Mouse (Mus musculus) hindbrain, embryonic 14.5 days (tissue): ENCODE measurements around the gene Eya2. TPM values are rescaled to one million over a fixed set of nuclear protein-coding genes. Genes with fewer than 3 reads are reported as not detected.

Source experiments
- ATAC-seq: fragments of 200-750 bp; cut with Nextera tagmentation; 2 replicates; pipeline ENCODE4 v1.8.0; 2017; ENCODE audit warnings: moderate number of reproducible peaks, mild to moderate bottlenecking, moderate TSS enrichment, moderate library complexity; ENCODE audit not compliant: low FRiP score
- DNase-seq: peaks from one replicate; pipeline ENCODE4 v3.0.0-alpha.2; 2015; ENCODE audit warnings: low spot score
- H3K27ac ChIP-seq: fragments of 300-500 bp; sonication (generic); 2 replicates; pipeline ENCODE4 v1.5.1; 2014; ENCODE audit warnings: mild to moderate bottlenecking, moderate library complexity
- H3K27me3 ChIP-seq: fragments of 300-500 bp; sonication (generic); 2 replicates; pipeline ENCODE4 v1.6.1; 2014; ENCODE audit warnings: mild to moderate bottlenecking, low read length, mixed read lengths; ENCODE audit not compliant: control insufficient read depth, insufficient read depth
- H3K36me3 ChIP-seq: fragments of 300-500 bp; sonication (generic); replicated peaks from 2 replicates; pipeline ENCODE4 v1.6.1; 2014; ENCODE audit not compliant: control insufficient read depth, insufficient read depth
- H3K4me1 ChIP-seq: fragments of 300-500 bp; sonication (generic); replicated peaks from 2 replicates; pipeline ENCODE4 v1.6.1; 2014; ENCODE audit warnings: antibody characterized with exemption, low read length, mixed read lengths; ENCODE audit not compliant: control insufficient read depth, insufficient read depth
- H3K4me2 ChIP-seq: fragments of 300-500 bp; sonication (generic); replicated peaks from 2 replicates; pipeline ENCODE4 v1.6.1; 2014; ENCODE audit warnings: mild to moderate bottlenecking, moderate library complexity
- H3K4me3 ChIP-seq: fragments of 300-500 bp; sonication (generic); replicated peaks from 2 replicates; pipeline ENCODE4 v1.5.1; 2014; ENCODE audit warnings: mild to moderate bottlenecking, low read length
- H3K9ac ChIP-seq: fragments of 300-500 bp; sonication (generic); 2 replicates; pipeline ENCODE4 v1.6.1; 2014
- H3K9me3 ChIP-seq: fragments of 300-500 bp; sonication (generic); 2 replicates; pipeline ENCODE4 v1.6.1; 2016; ENCODE audit warnings: low read length; ENCODE audit not compliant: control insufficient read depth
- WGBS: fragments of 180-500 bp; shearing (Covaris S2); extraction: QIAGEN DNeasy Blood & Tissue Kit; methylation state at CpG from one replicate; pipeline ENCODE4 v1.1.7; 2014; 5-methylcytosine and 5-hydroxymethylcytosine counted together
- polyA plus RNA-seq: library from polyadenylated mRNA; unstranded; fragments of >200 nt; fragmentation: Nextera tagmentation; extraction: Ambion mirVana; gene quantifications from 2 replicates; pipeline ENCODE4 v1.2.1, GENCODE M21; 2014

The Eya2 gene
- polyA plus RNA-seq, 1 experiment from 2014 or later: 10.0 TPM

DNA sequence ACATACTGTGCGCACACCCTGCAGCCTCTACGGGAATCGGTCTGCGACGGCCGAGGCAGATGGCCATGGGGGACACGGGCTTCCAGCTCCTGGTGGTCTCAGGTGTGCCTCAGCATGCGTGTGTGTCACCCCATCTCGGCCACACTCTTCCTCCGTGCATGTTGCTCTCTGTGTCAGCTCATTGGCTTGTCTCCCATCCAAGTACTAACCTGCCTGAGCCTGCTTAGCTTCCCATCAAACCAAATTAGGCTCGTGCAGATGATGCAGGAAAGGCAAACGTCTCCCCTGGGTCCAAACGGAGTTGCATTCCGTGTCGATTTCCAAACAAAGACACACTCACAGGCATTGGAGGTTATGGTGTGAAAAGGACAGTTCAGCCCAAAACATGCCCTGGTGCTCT, 163.0 kb downstream of the Eya2 start:
- DNase-seq (peak; percentile 69), ATAC-seq (0 out of 2 replicates have a peak, but pooled peaks have one; percentile 31)
- WGBS: 39% methylated on average over 15 of the region's 15 CpGs
- Histone ChIP-seq H3K36me3 (no peaks in the 10 kb centered on the region), H3K4me2 (peak overlapping the region; percentile 27), H3K4me1 (peaks cover 13% of the 10 kb centered on the region; the same call in 1 of the 2 replicates), H3K27ac (peak overlapping the region; percentile 55; the same call in 1 of the 2 replicates), H3K27me3 (no peaks in the 10 kb centered on the region), H3K4me3 (no peak overlapping the region), H3K9ac (no peak overlapping the region; the same call in 1 of the 2 replicates), H3K9me3 (no peaks in the 10 kb centered on the region)

GRCm38 (mm10) chr2:165758534-165758933, 163.7 kb downstream of the Eya2 start:
- WGBS: 8% methylated on average over 5 of the region's 5 CpGs
- DNase-seq: peak; percentile 63
- peaks cover 13% of the 10 kb centered on the region; the same call in 1 of the 2 replicates for H3K4me1 ChIP-seq
- H3K27me3 ChIP-seq: no peaks in the 10 kb centered on the region
- no peak overlapping the region for H3K9ac ChIP-seq
- no peak overlapping the region for H3K4me2 ChIP-seq
- ATAC-seq: no peak
- H3K36me3 ChIP-seq: no peaks in the 10 kb centered on the region
- H3K27ac ChIP-seq: peak overlapping the region; percentile 35; the same call in 1 of the 2 replicates
- no peak overlapping the region for H3K4me3 ChIP-seq
- H3K9me3 ChIP-seq: no peaks in the 10 kb centered on the region

GRCm38 (mm10) chr2:165759421-165759985, 164.7 kb downstream of the Eya2 start:
- Histone ChIP-seq H3K27ac (no peak overlapping the region), H3K4me1 (peaks cover 13% of the 10 kb centered on the region; the same call in 1 of the 2 replicates), H3K9ac (no peak overlapping the region), H3K27me3 (no peaks in the 10 kb centered on the region), H3K9me3 (no peaks in the 10 kb centered on the region), H3K4me2 (no peak overlapping the region), H3K4me3 (no peak overlapping the region), H3K36me3 (no peaks in the 10 kb centered on the region)
- no peak for ATAC-seq
- WGBS: 75% methylated on average over 13 of the region's 13 CpGs
- no peak for DNase-seq

DNA sequence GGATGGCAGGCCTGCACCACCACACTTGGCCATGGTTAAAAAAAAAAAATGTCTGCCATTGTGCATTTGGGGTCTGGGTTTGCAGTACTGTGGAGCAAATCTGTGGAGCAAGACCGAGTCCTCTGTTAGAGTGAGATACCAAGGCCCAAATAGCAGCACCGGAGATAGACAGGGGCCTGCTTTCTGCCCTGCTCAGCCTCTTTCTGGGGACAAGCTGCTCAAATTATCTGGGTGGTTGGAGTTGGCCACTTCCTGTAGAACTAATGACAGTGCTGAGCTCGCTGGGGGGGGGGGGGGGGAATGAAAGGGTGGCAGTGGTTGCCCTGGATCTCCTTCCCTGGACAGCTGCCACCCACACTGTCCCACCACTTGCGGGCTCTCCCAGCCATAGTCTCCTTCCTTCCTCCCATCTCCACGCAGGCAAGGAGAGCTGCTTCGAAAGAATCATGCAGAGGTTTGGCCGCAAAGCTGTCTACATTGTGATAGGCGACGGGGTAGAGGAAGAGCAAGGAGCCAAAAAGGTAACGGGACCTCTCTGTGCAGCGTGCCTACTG, 174.1 kb downstream of the Eya2 start:
- DNase-seq (no peak), ATAC-seq (no peak)
- Histone ChIP-seq H3K36me3 (no peaks in the 10 kb centered on the region), H3K4me2 (no peak overlapping the region), H3K9ac (no peak overlapping the region), H3K4me3 (no peak overlapping the region), H3K9me3 (no peaks in the 10 kb centered on the region), H3K27ac (no peak overlapping the region), H3K27me3 (no peaks in the 10 kb centered on the region), H3K4me1 (peaks cover 8% of the 10 kb centered on the region; the same call in 1 of the 2 replicates)
- 46% methylated on average over 11 of the region's 11 CpGs for WGBS

- Histone ChIP-seq H3K36me3 (no peaks in the 10 kb centered on the region), H3K4me3 (no peak overlapping the region), H3K27me3 (no peaks in the 10 kb centered on the region), H3K9me3 (no peaks in the 10 kb centered on the region), H3K9ac (no peak overlapping the region), H3K27ac (peak overlapping the region; percentile 54; the same call in 1 of the 2 replicates), H3K4me2 (no peak overlapping the region), H3K4me1 (peaks cover 8% of the 10 kb centered on the region; the same call in 1 of the 2 replicates)
- 25% methylated on average over 10 of the region's 10 CpGs for WGBS
- DNase-seq (no peak), ATAC-seq (no peak)
Observed at GRCm38 (mm10) chr2:165769375-165769948, 174.6 kb downstream of the Eya2 start.

DNA sequence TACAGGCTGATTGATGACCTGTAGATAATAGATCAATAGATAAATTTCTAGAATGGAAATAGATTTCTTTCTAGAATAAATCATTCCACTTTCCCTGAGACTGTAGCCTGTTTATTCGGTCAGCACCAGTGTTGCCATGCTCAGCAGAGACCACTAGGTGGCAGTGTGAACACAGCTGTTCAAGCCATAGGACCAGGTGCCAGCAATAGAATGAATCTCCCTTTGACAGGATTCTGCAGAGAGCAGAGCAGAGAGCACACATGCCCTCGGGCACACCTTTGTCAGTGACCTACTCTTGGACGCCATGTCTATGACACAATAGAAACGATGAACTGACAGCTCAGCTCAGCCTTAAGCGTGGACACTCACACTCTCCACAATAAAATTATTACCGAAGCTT, 184.1 kb downstream of the Eya2 start:
- 0 out of 2 replicates have a peak overlapping the region, but pooled peaks have one; percentile 9 for H3K9ac ChIP-seq
- WGBS: 22% methylated on average over 6 of the region's 6 CpGs
- H3K4me2 ChIP-seq: no peak overlapping the region
- no peaks in the 10 kb centered on the region for H3K27me3 ChIP-seq
- no peaks in the 10 kb centered on the region; the same call in 1 of the 2 replicates for H3K4me1 ChIP-seq
- peak overlapping the region; percentile 68 for H3K27ac ChIP-seq
- H3K4me3 ChIP-seq: no peak overlapping the region
- peak; percentile 70 for ATAC-seq
- H3K9me3 ChIP-seq: no peaks in the 10 kb centered on the region
- DNase-seq: peak; percentile 94
- H3K36me3 ChIP-seq: peaks cover 15% of the 10 kb centered on the region

DNA sequence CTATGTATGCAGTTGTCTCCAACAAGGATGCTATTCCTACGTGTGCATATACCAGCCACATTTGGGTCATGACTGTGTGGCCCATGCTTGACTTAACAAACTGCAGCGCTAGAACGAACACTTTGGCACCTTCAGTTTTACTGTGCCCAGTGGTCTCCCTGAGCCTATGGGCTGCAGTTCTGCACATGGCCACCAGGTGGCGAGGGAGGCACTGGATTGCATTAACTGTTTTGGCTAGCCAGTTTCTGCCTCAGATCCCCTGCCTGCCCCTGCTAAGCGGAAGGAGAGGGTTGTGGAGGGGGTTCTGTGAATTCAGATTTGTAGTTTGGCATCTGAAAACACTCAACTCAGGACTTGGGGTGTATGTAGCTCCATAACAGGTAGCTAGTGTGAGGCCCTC, 187.5 kb downstream of the Eya2 start:
- 38% methylated on average over 5 of the region's 5 CpGs for WGBS

DNA sequence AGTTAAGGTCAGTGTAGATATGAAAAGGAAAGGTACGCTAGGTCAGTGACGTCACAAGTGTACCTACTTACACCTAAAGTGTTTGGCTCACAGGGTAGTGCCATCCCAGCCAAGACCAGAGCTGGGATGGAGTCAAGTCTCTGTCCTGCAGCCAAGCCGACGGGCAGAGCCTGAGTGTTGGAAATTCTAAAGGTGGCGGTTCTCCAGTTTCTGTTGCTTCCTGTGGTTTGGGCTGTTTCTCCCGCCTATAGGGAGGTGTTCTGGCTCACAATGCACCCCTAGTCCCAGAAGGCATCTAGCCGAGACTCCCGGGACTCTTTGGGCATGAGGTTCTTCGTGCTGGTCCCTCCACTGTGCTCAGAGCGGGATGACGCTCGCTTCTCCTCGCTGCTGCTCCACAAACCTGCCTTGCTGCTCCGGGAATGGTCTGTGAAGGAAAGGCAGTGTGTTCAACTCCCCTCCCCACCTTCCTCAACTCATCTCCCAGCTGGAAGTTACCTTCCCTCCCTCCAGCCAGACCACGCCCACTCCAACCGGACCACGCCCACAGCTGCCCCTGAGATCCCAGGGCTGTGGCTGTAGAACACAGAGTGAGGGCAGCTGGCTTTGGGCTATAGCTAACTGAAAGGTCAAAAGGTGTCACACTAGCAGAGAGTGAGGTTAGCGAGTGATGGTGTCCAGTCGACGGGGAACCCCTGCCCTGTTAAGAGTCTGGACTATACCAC, 190.6 kb downstream of the Eya2 start:
- H3K36me3 ChIP-seq: peaks cover 78% of the 10 kb centered on the region
- H3K27me3 ChIP-seq: no peaks in the 10 kb centered on the region
- WGBS: 91% methylated on average over 20 of the region's 20 CpGs
- no peak overlapping the region for H3K9ac ChIP-seq
- no peak for ATAC-seq
- H3K9me3 ChIP-seq: no peaks in the 10 kb centered on the region
- no peak overlapping the region for H3K27ac ChIP-seq
- DNase-seq: no peak
- H3K4me1 ChIP-seq: peaks cover 3% of the 10 kb centered on the region
- H3K4me2 ChIP-seq: no peak overlapping the region
- H3K4me3 ChIP-seq: no peak overlapping the region

More for the DNA sequence above, 187.5 kb downstream of the Eya2 start:
- Histone ChIP-seq H3K27ac (no peak overlapping the region), H3K4me1 (no peaks in the 10 kb centered on the region; the same call in 1 of the 2 replicates), H3K9ac (no peak overlapping the region), H3K27me3 (no peaks in the 10 kb centered on the region), H3K4me3 (no peak overlapping the region), H3K4me2 (no peak overlapping the region), H3K36me3 (peaks cover 47% of the 10 kb centered on the region), H3K9me3 (no peaks in the 10 kb centered on the region)
- ATAC-seq: no peak
- DNase-seq: peak; percentile 95

GRCm38 (mm10) chr2:165786467-165786866, 191.6 kb downstream of the Eya2 start:
- peaks cover 85% of the 10 kb centered on the region for H3K36me3 ChIP-seq
- H3K4me3 ChIP-seq: no peak overlapping the region
- H3K27ac ChIP-seq: no peak overlapping the region
- H3K4me1 ChIP-seq: peaks cover 13% of the 10 kb centered on the region
- no peak overlapping the region for H3K9ac ChIP-seq
- H3K9me3 ChIP-seq: no peaks in the 10 kb centered on the region
- no peaks in the 10 kb centered on the region for H3K27me3 ChIP-seq
- WGBS: 70% methylated on average over 1 of the region's 1 CpGs
- H3K4me2 ChIP-seq: no peak overlapping the region
- no peak for ATAC-seq
- no peak for DNase-seq
